Mouse (Mus musculus) hematopoietic stem cell, adult 5-6 weeks (primary cell): ENCODE data around the gene Smtn. TPM values are rescaled to one million over a fixed set of nuclear protein-coding genes. Genes with fewer than 3 reads are reported as not detected.

Experiments used
- ATAC-seq, 2 experiments: fragments of 125-278 bp in 1 of 2; replicated peaks in 1 of 2; 2 replicates each; pipeline ENCODE4 v1.8.0; 2016 to 2017; ENCODE audit warnings: inconsistent platforms in 2 of 2, mild to moderate bottlenecking in 2 of 2, moderate number of reproducible peaks in 2 of 2, low read depth in 1 of 2, moderate TSS enrichment in 1 of 2; ENCODE audit not compliant: low FRiP score in 2 of 2, poor library complexity in 2 of 2, severe bottlenecking in 2 of 2, insufficient read depth in 1 of 2, low TSS enrichment in 1 of 2
- total RNA-seq: library from RNA; stranded (forward); fragments of 172-1452, 232-1000 nt; gene quantifications from 2 replicates; pipeline ENCODE4 v1.2.3, GENCODE M21; 2017

The Smtn gene
- total RNA-seq, 1 experiment from 2014 or later, result 6.9 TPM

GRCm38 (mm10) chr11:3534956-3535355 lies 5.5 kb downstream of the Smtn start:
- peak; percentile 2 to 4; a peak in 1 of 4 replicates for ATAC-seq

- no peak for ATAC-seq
These were observed 6.9 kb downstream of the Smtn start for GRCm38 (mm10) chr11:3533406-3533932.

- no peak for ATAC-seq
These were observed 8.1 kb downstream of the Smtn start for GRCm38 (mm10) chr11:3532101-3532931.

- no peak for ATAC-seq
These were observed 8.8 kb downstream of the Smtn start for GRCm38 (mm10) chr11:3531634-3532033.

GRCm38 (mm10) chr11:3530731-3531130 lies 9.7 kb downstream of the Smtn start:
- no peak for ATAC-seq

- no peak for ATAC-seq
These were observed 10.7 kb downstream of the Smtn start for GRCm38 (mm10) chr11:3529476-3530252.

GRCm38 (mm10) chr11:3528208-3528607 lies 12.2 kb downstream of the Smtn start:
- ATAC-seq, result no peak

- ATAC-seq, result no peak
These were observed 12.6 kb downstream of the Smtn start for GRCm38 (mm10) chr11:3527766-3528165.

GRCm38 (mm10) chr11:3526979-3527738 lies 13.3 kb downstream of the Smtn start:
- ATAC-seq, result no peak

GRCm38 (mm10) chr11:3526207-3526606 lies 14.2 kb downstream of the Smtn start:
- no peak for ATAC-seq

GRCm38 (mm10) chr11:3525560-3525959 lies 14.9 kb downstream of the Smtn start:
- ATAC-seq, result no peak

- ATAC-seq, result no peak
These were observed 16.4 kb downstream of the Smtn start for GRCm38 (mm10) chr11:3523840-3524582.

- no peak for ATAC-seq
These were observed 18.0 kb downstream of the Smtn start for GRCm38 (mm10) chr11:3522285-3523000.

- no peak for ATAC-seq
These were observed 18.8 kb downstream of the Smtn start for GRCm38 (mm10) chr11:3521339-3522224.

GRCm38 (mm10) chr11:3520919-3521318 lies 19.5 kb downstream of the Smtn start:
- ATAC-seq, result no peak
